Mouse (Mus musculus): ENCODE measurements around the gene Chad. TPM values are rescaled to one million over a fixed set of nuclear protein-coding genes. Genes with fewer than 3 reads are reported as not detected.

Gene Chad
- total and polyA plus RNA-seq, 3 experiments, result 0.08 to 0.11 TPM; not detected in 1

- H3K4me1 ChIP-seq (ENCODE audit: control insufficient read depth in 1 of 2, insufficient read depth in 2 of 2, low read length in 2 of 2), result peaks cover 0 to 6% of the 10 kb centered on the region in 2 experiments; a peak in 2 of 4 replicates
- H3K4me3 ChIP-seq (ENCODE audit: control insufficient read depth in 1 of 2, insufficient read depth in 1 of 2, low read depth in 2 of 2, low read length in 2 of 2), result no peak overlapping the region
- H3K9me3 ChIP-seq (replicated peaks; ENCODE audit: insufficient read depth, low read length), result no peaks in the 10 kb centered on the region
- no peak for TF ChIP-seq MXI1 (IDR thresholded peaks at IDR 0.05; ENCODE audit: low read depth, low read length)
- no peak for TF ChIP-seq E2F4 (IDR thresholded peaks at IDR 0.05; ENCODE audit: borderline replicate concordance, low read depth, low read length)
- TF ChIP-seq NRF1 (IDR thresholded peaks at IDR 0.05; ENCODE audit: insufficient read depth, low read depth, low read length, poor library complexity, severe bottlenecking), result no peak
- no peak for TF ChIP-seq ZNF384 (IDR thresholded peaks at IDR 0.05; ENCODE audit: low read depth, low read length)
- TF ChIP-seq MAFK (IDR thresholded peaks at IDR 0.05; ENCODE audit: borderline replicate concordance, low read depth, low read length), result no peak
- no peak for TF ChIP-seq POLR2AphosphoS2 (IDR thresholded peaks at IDR 0.05; ENCODE audit: low read length)
- TF ChIP-seq EP300 (IDR thresholded peaks at IDR 0.05; ENCODE audit: low read depth in 1 of 2, low read length in 2 of 2), result no peak
- TF ChIP-seq CHD1 (IDR thresholded peaks at IDR 0.05; ENCODE audit: low read depth, low read length), result no peak
- TF ChIP-seq USF2 (IDR thresholded peaks at IDR 0.05; ENCODE audit: borderline replicate concordance in 1 of 2, insufficient read depth in 1 of 2, low read depth in 1 of 2, low read length in 2 of 2), result no peak
- TF ChIP-seq ZC3H11A (IDR thresholded peaks at IDR 0.05; ENCODE audit: low read depth, low read length), result no peak
- no peak for TF ChIP-seq GABPA (IDR thresholded peaks at IDR 0.05; ENCODE audit: low read depth, low read length)
- no peak for TF ChIP-seq JUND (IDR thresholded peaks at IDR 0.05; ENCODE audit: low read depth, low read length)
- no peak for TF ChIP-seq ZKSCAN1 (IDR thresholded peaks at IDR 0.05; ENCODE audit: low read depth, low read length)
- TF ChIP-seq RCOR1 (IDR thresholded peaks at IDR 0.05; ENCODE audit: low read depth, low read length), result no peak
- TF ChIP-seq CTCF (IDR thresholded peaks at IDR 0.05 in 2 of 3, conservative IDR thresholded peaks at IDR 0.05 in 1 of 3; ENCODE audit: control insufficient read depth in 1 of 3, insufficient read depth in 1 of 3, low read depth in 2 of 3, low read length in 3 of 3, poor library complexity in 1 of 3, severe bottlenecking in 1 of 3), result no peak
- TF ChIP-seq MYC (IDR thresholded peaks at IDR 0.05; ENCODE audit: low read depth, low read length), result no peak
- no peak for TF ChIP-seq BHLHE40 (IDR thresholded peaks at IDR 0.05; ENCODE audit: borderline replicate concordance, low read depth, low read length)
- TF ChIP-seq KAT2A (conservative IDR thresholded peaks at IDR 0.05; ENCODE audit: low read depth, low read length), result no peak
- TF ChIP-seq TCF12 (IDR thresholded peaks at IDR 0.05; ENCODE audit: low read depth, low read length), result no peak
- peaks cover 14% of the 10 kb centered on the region for H3K79me2 ChIP-seq (ENCODE audit: control insufficient read depth, insufficient read depth, low read length, poor library complexity)
- H3K27me3 ChIP-seq (ENCODE audit: control insufficient read depth in 1 of 2, insufficient read depth in 2 of 2, low read length in 2 of 2), result no peaks in the 10 kb centered on the region
- H3K36me3 ChIP-seq (ENCODE audit: control insufficient read depth in 1 of 2, insufficient read depth in 2 of 2, low read length in 2 of 2), result peaks cover 1 to 5% of the 10 kb centered on the region in 2 experiments
- DNase-seq (ENCODE audit: low read depth, low spot score), result no peak
- no peak overlapping the region for H3K9ac ChIP-seq (ENCODE audit: control insufficient read depth, low read depth, low read length, poor library complexity, severe bottlenecking)
- H3K27ac ChIP-seq (ENCODE audit: control insufficient read depth, low read depth, low read length), result no peak overlapping the region
Observed at GRCm38 (mm10) chr11:94544422-94544821, 20.4 kb upstream of the Chad start.

- Histone ChIP-seq H3K4me3 (ENCODE audit: control insufficient read depth in 1 of 2, insufficient read depth in 1 of 2, low read depth in 2 of 2, low read length in 2 of 2) (no peak overlapping the region), H3K9me3 (replicated peaks; ENCODE audit: insufficient read depth, low read length) (no peaks in the 10 kb centered on the region), H3K36me3 (ENCODE audit: control insufficient read depth in 1 of 2, insufficient read depth in 2 of 2, low read length in 2 of 2) (peaks cover 1 to 12% of the 10 kb centered on the region in 2 experiments), H3K27ac (ENCODE audit: control insufficient read depth, low read depth, low read length) (no peak overlapping the region), H3K9ac (ENCODE audit: control insufficient read depth, low read depth, low read length, poor library complexity, severe bottlenecking) (no peak overlapping the region), H3K79me2 (ENCODE audit: control insufficient read depth, insufficient read depth, low read length, poor library complexity) (peaks cover 14% of the 10 kb centered on the region), H3K27me3 (ENCODE audit: control insufficient read depth in 1 of 2, insufficient read depth in 2 of 2, low read length in 2 of 2) (no peaks in the 10 kb centered on the region), H3K4me1 (ENCODE audit: control insufficient read depth in 1 of 2, insufficient read depth in 2 of 2, low read length in 2 of 2) (peaks cover 0 to 13% of the 10 kb centered on the region in 2 experiments; a peak in 2 of 4 replicates)
- TF ChIP-seq MAX (IDR thresholded peaks at IDR 0.05; ENCODE audit: low read length), result no peak
- TF ChIP-seq ZMIZ1 (IDR thresholded peaks at IDR 0.05; ENCODE audit: low read depth, low read length), result no peak
- TF ChIP-seq EP300 (IDR thresholded peaks at IDR 0.05; ENCODE audit: low read depth in 1 of 2, low read length in 2 of 2), result no peak
- TF ChIP-seq POLR2AphosphoS2 (IDR thresholded peaks at IDR 0.05; ENCODE audit: low read length), result no peak
- TF ChIP-seq SIN3A (IDR thresholded peaks at IDR 0.05; ENCODE audit: low read length), result no peak
- no peak for TF ChIP-seq TAL1 (IDR thresholded peaks at IDR 0.05; ENCODE audit: low read length)
- no peak for TF ChIP-seq MEF2A (IDR thresholded peaks at IDR 0.05; ENCODE audit: extremely low read depth, insufficient replicate concordance, low read depth, low read length, poor library complexity, severe bottlenecking)
- DNase-seq (ENCODE audit: low read depth, low spot score), result no peak
Observed at GRCm38 (mm10) chr11:94546381-94546780, 18.5 kb upstream of the Chad start.

Data from MEL (cell line).